Mouse (Mus musculus) CH12.LX (cell line): ENCODE results near the gene Shq1. TPM values are rescaled to one million over a fixed set of nuclear protein-coding genes. Genes with fewer than 3 reads are reported as not detected.

Experiments used
- DNase-seq: peaks from one replicate; pipeline ENCODE4 v3.0.0-alpha.2; 2013; ENCODE audit errors: extremely low read depth
- H3K27ac ChIP-seq: 2 replicates; pipeline ENCODE4 v1.5.1; 2012; ENCODE audit warnings: low read depth, mild to moderate bottlenecking, control low read depth, moderate library complexity; ENCODE audit not compliant: insufficient read depth
- H3K27me3 ChIP-seq: replicated peaks from 2 replicates; pipeline ENCODE3; 2012; ENCODE audit warnings: inconsistent platforms
- H3K36me3 ChIP-seq, 2 experiments: replicated peaks in 1 of 2; 2 replicates each; pipeline versions ENCODE3 to v1.6.1; 2012; ENCODE audit warnings: inconsistent platforms in 1 of 2, low read length in 1 of 2, mild to moderate bottlenecking in 1 of 2, mixed read lengths in 1 of 2, moderate library complexity in 1 of 2; ENCODE audit not compliant: control insufficient read depth in 1 of 2, insufficient read depth in 1 of 2
- H3K4me1 ChIP-seq, 2 experiments: 2 replicates each; pipeline ENCODE4 v1.6.1; 2012; ENCODE audit warnings: inconsistent platforms in 1 of 2, moderate library complexity in 1 of 2; ENCODE audit not compliant: insufficient read depth in 2 of 2, control insufficient read depth in 1 of 2
- H3K4me2 ChIP-seq: 2 replicates; pipeline ENCODE4 v1.6.1; 2012; ENCODE audit warnings: low read depth, mild to moderate bottlenecking, control low read depth; ENCODE audit not compliant: poor library complexity, insufficient read depth, severe bottlenecking
- H3K4me3 ChIP-seq, 3 experiments: fragments of 150-350 bp in 1 of 3; sonication (generic) in 1 of 3; replicated peaks in 1 of 3; 2 replicates each; pipeline versions ENCODE3 to v1.5.1; 2011 to 2012; ENCODE audit warnings: low read depth in 2 of 3, low read length in 2 of 3, mild to moderate bottlenecking in 2 of 3, moderate library complexity in 2 of 3, control low read depth in 1 of 3, improper control_type of control experiment in 1 of 3, inconsistent platforms in 1 of 3, mixed read lengths in 1 of 3; ENCODE audit not compliant: poor library complexity in 1 of 3
- H3K79me2 ChIP-seq: replicated peaks from 2 replicates; pipeline ENCODE4 v1.6.1; 2012; ENCODE audit warnings: mild to moderate bottlenecking, moderate library complexity; ENCODE audit not compliant: control insufficient read depth, poor library complexity, insufficient read depth, severe bottlenecking; ENCODE audit errors: extremely low read depth
- H3K9ac ChIP-seq: 2 replicates; pipeline ENCODE4 v1.6.1; 2012; ENCODE audit warnings: low read depth, mild to moderate bottlenecking, control low read depth, moderate library complexity; ENCODE audit not compliant: insufficient read depth
- H3K9me3 ChIP-seq: replicated peaks from 2 replicates; pipeline ENCODE3; 2012; ENCODE audit warnings: low read length, inconsistent platforms, mixed read lengths
- BHLHE40 ChIP-seq: IDR thresholded peaks from 2 replicates; pipeline ENCODE4 v1.6.1; 2011; ENCODE audit warnings: mild to moderate bottlenecking, low read depth, low read length, improper control_type of control experiment
- CHD2 ChIP-seq: IDR thresholded peaks from 2 replicates; pipeline ENCODE4 v1.6.1; 2011; ENCODE audit warnings: low read length, improper control_type of control experiment
- CTCF ChIP-seq, 2 experiments: IDR thresholded peaks in 1 of 2; conservative IDR thresholded peaks in 1 of 2; 2 replicates each; pipeline ENCODE4 v1.5.1; 2011 to 2012; ENCODE audit warnings: low read depth in 2 of 2, low read length in 2 of 2, improper control_type of control experiment in 1 of 2, inconsistent platforms in 1 of 2, mild to moderate bottlenecking in 1 of 2, moderate library complexity in 1 of 2
- E2F4 ChIP-seq: IDR thresholded peaks from 2 replicates; pipeline ENCODE4 v1.6.1; 2011; ENCODE audit warnings: low read depth, low read length, improper control_type of control experiment; ENCODE audit not compliant: insufficient replicate concordance
- EP300 ChIP-seq: IDR thresholded peaks from 2 replicates; pipeline ENCODE4 v1.6.1; 2011; ENCODE audit warnings: low read length, improper control_type of control experiment
- ETS1 ChIP-seq: conservative IDR thresholded peaks from 2 replicates; pipeline ENCODE4 v1.6.1; 2012; ENCODE audit warnings: low read depth, mild to moderate bottlenecking, inconsistent platforms, low read length, improper control_type of control experiment, moderate library complexity
- GABPA ChIP-seq: IDR thresholded peaks from 2 replicates; pipeline ENCODE4 v1.6.1; 2012; ENCODE audit warnings: low read depth, low read length, improper control_type of control experiment, inconsistent platforms; ENCODE audit not compliant: insufficient replicate concordance
- HCFC1 ChIP-seq: IDR thresholded peaks from 2 replicates; pipeline ENCODE4 v1.6.1; 2012; ENCODE audit warnings: low read depth, mild to moderate bottlenecking, inconsistent platforms, low read length, improper control_type of control experiment
- JUND ChIP-seq: conservative IDR thresholded peaks from 2 replicates; pipeline ENCODE4 v1.6.1; 2011; ENCODE audit warnings: low read depth, low read length, improper control_type of control experiment
- KAT2A ChIP-seq: IDR thresholded peaks from 2 replicates; pipeline ENCODE4 v1.6.1; 2012; ENCODE audit warnings: low read length, improper control_type of control experiment, inconsistent platforms; ENCODE audit not compliant: insufficient replicate concordance
- MAFK ChIP-seq: IDR thresholded peaks from 2 replicates; pipeline ENCODE4 v1.6.1; 2011; ENCODE audit warnings: low read length, improper control_type of control experiment; ENCODE audit not compliant: insufficient replicate concordance
- MXI1 ChIP-seq: IDR thresholded peaks from 2 replicates; pipeline ENCODE4 v1.6.1; 2011; ENCODE audit warnings: mild to moderate bottlenecking, low read depth, low read length, improper control_type of control experiment
- PAX5 ChIP-seq: IDR thresholded peaks from 2 replicates; pipeline ENCODE4 v1.6.1; 2012; ENCODE audit warnings: low read length, inconsistent platforms, mixed read lengths
- RAD21 ChIP-seq: IDR thresholded peaks from 2 replicates; pipeline ENCODE4 v1.6.1; 2011; ENCODE audit warnings: low read depth, mild to moderate bottlenecking, low read length, improper control_type of control experiment, moderate library complexity
- RCOR1 ChIP-seq: conservative IDR thresholded peaks from 2 replicates; pipeline ENCODE4 v1.6.1; 2012; ENCODE audit warnings: low read depth, mild to moderate bottlenecking, inconsistent platforms, low read length, improper control_type of control experiment
- SIN3A ChIP-seq: IDR thresholded peaks from 2 replicates; pipeline ENCODE4 v1.6.1; 2012; ENCODE audit warnings: low read length, improper control_type of control experiment, inconsistent platforms
- TBP ChIP-seq: conservative IDR thresholded peaks from 2 replicates; pipeline ENCODE4 v1.6.1; 2011; ENCODE audit warnings: low read depth, low read length, improper control_type of control experiment
- USF2 ChIP-seq: conservative IDR thresholded peaks from 2 replicates; pipeline ENCODE4 v1.6.1; 2011; ENCODE audit warnings: low read depth, low read length, improper control_type of control experiment
- dilution Hi-C: fragments of 300-500 bp; cut with MboI; formaldehyde crosslinking; loops from 2 replicates; pipeline ENCODE4 v1.14.3; 2020; ENCODE audit warnings: low sequenced_read_pairs; ENCODE audit not compliant: extremely low pct_unique_long_range_greater_than_20kb, extremely low pct_ligation_motif_present
- in situ Hi-C: fragments of 300-500 bp; cut with MboI; formaldehyde crosslinking; loops from 3 replicates; pipeline ENCODE4 v1.14.3; 2019; ENCODE audit warnings: low sequenced_read_pairs, low pct_ligation_motif_present, low pct_unique_long_range_greater_than_20kb, mixed read lengths
- polyA plus RNA-seq: library from polyadenylated mRNA; unstranded; fragments of >175 nt; gene quantifications from 2 replicates; pipeline ENCODE4 v1.2.1, GENCODE M21; 2012; ENCODE audit warnings: low read depth; ENCODE audit not compliant: insufficient read length
- total RNA-seq, 2 experiments: library from RNA; depleted of rRNA; stranded (reverse); fragments of 300-350 nt in 1 of 2; fragments of >200 nt in 1 of 2; gene quantifications; 2 replicates each; pipeline ENCODE4 v1.2.3; 2012 to 2014

Shq1 gene
- total and polyA plus RNA-seq, 3 experiments: 26.6 to 32.3 (median 32.3) TPM

- Histone ChIP-seq H3K9me3 (no peaks in the 10 kb centered on the region), H3K9ac (no peak overlapping the region), H3K27ac (no peak overlapping the region), H3K4me1 (peaks cover 0 to 4% of the 10 kb centered on the region in 2 experiments; a peak in 3 of 4 replicates), H3K79me2 (no peaks in the 10 kb centered on the region), H3K4me2 (no peak overlapping the region), H3K36me3 (peaks cover 0 to 67% of the 10 kb centered on the region in 2 experiments), H3K4me3 (no peak overlapping the region), H3K27me3 (no peaks in the 10 kb centered on the region)
- no peak for DNase-seq
- TF ChIP-seq SIN3A (no peak), TBP (no peak), PAX5 (no peak), CHD2 (no peak), CTCF (conservative IDR thresholded peaks at IDR 0.05 in 1 of 2, IDR thresholded peaks at IDR 0.05 in 1 of 2; ENCODE audit: low read depth in 2 of 2, low read length in 2 of 2) (no peak), MXI1 (no peak), E2F4 (no peak), JUND (no peak), ETS1 (no peak), BHLHE40 (no peak), EP300 (no peak), USF2 (no peak)
- dilution Hi-C loops: no loop called here
- in situ Hi-C loops: no loop called here
These were observed 89.9 kb downstream of the Shq1 start for GRCm38 (mm10) chr6:100581056-100581455.

GRCm38 (mm10) chr6:100577590-100577989, 93.4 kb downstream of the Shq1 start:
- H3K27ac ChIP-seq: no peak overlapping the region
- no peaks in the 10 kb centered on the region for H3K9me3 ChIP-seq
- no peak overlapping the region for H3K4me2 ChIP-seq
- peaks cover 0 to 10% of the 10 kb centered on the region in 2 experiments; a peak in 3 of 4 replicates for H3K4me1 ChIP-seq
- dilution Hi-C loops (no loop called here), in situ Hi-C loops (no loop called here)
- no peaks in the 10 kb centered on the region for H3K79me2 ChIP-seq
- no peak overlapping the region for H3K4me3 ChIP-seq
- no peaks in the 10 kb centered on the region for H3K27me3 ChIP-seq
- DNase-seq: no peak
- TF ChIP-seq BHLHE40 (no peak), RAD21 (no peak), MXI1 (no peak), RCOR1 (no peak), HCFC1 (no peak), GABPA (no peak), EP300 (no peak), MAFK (no peak), KAT2A (no peak)
- peaks cover 9 to 65% of the 10 kb centered on the region in 2 experiments for H3K36me3 ChIP-seq
- H3K9ac ChIP-seq: no peak overlapping the region
